Mouse (Mus musculus) liver, embryonic 11.5 days (tissue): Measurements from ENCODE around the gene Calu. TPM values are rescaled to one million over a fixed set of nuclear protein-coding genes. Genes with fewer than 3 reads are reported as not detected.

Source experiments
- ATAC-seq: fragments of 200-750 bp; cut with Nextera tagmentation; replicated peaks from 2 replicates; pipeline ENCODE4 v1.8.0; 2017; ENCODE audit warnings: moderate number of reproducible peaks, mild to moderate bottlenecking, moderate TSS enrichment, moderate library complexity; ENCODE audit not compliant: low FRiP score
- DNase-seq: peaks from one replicate; pipeline ENCODE4 v3.0.0-alpha.2; 2017; ENCODE audit warnings: low spot score
- H3K27ac ChIP-seq: fragments of 300-500 bp; sonication (generic); 2 replicates; pipeline ENCODE4 v1.5.1; 2014; ENCODE audit warnings: mild to moderate bottlenecking, low read depth, low read length, control low read depth
- H3K27me3 ChIP-seq: fragments of 300-500 bp; sonication (generic); replicated peaks from 2 replicates; pipeline ENCODE4 v1.6.1; 2014; ENCODE audit warnings: low read length, mixed read lengths; ENCODE audit not compliant: control insufficient read depth, insufficient read depth
- H3K36me3 ChIP-seq: fragments of 300-500 bp; sonication (generic); 2 replicates; pipeline ENCODE4 v1.6.1; 2014; ENCODE audit warnings: mild to moderate bottlenecking, low read length, moderate library complexity, mixed read lengths; ENCODE audit not compliant: control insufficient read depth, insufficient read depth
- H3K4me1 ChIP-seq: fragments of 300-500 bp; sonication (generic); replicated peaks from 2 replicates; pipeline ENCODE4 v1.6.1; 2014; ENCODE audit warnings: low read length, mixed read lengths; ENCODE audit not compliant: control insufficient read depth, insufficient read depth
- H3K4me2 ChIP-seq: fragments of 300-500 bp; sonication (generic); 2 replicates; pipeline ENCODE4 v1.6.1; 2014; ENCODE audit warnings: mild to moderate bottlenecking, control low read depth, moderate library complexity
- H3K4me3 ChIP-seq: fragments of 300-500 bp; sonication (generic); 2 replicates; pipeline ENCODE4 v1.5.1; 2014; ENCODE audit warnings: low read depth, low read length, control low read depth
- H3K9ac ChIP-seq: fragments of 300-500 bp; sonication (generic); 2 replicates; pipeline ENCODE4 v1.6.1; 2014; ENCODE audit warnings: low read depth, low read length, control low read depth
- H3K9me3 ChIP-seq: fragments of 300-500 bp; sonication (generic); 2 replicates; pipeline ENCODE4 v1.6.1; 2016; ENCODE audit warnings: low read length, inconsistent platforms, mixed read lengths; ENCODE audit not compliant: control insufficient read depth
- WGBS: fragments of 180-500 bp; shearing (Covaris S2); extraction: QIAGEN DNeasy Blood & Tissue Kit; methylation state at CpG from one replicate; pipeline ENCODE4 v1.1.7; 2014; 5-methylcytosine and 5-hydroxymethylcytosine counted together
- polyA plus RNA-seq: library from polyadenylated mRNA; unstranded; fragments of >200 nt; fragmentation: Nextera tagmentation; extraction: Ambion mirVana; gene quantifications from 2 replicates; pipeline ENCODE4 v1.2.1, GENCODE M21; 2014

Gene Calu
- polyA plus RNA-seq, 1 experiment from 2014 or later, result 197 TPM

DNA sequence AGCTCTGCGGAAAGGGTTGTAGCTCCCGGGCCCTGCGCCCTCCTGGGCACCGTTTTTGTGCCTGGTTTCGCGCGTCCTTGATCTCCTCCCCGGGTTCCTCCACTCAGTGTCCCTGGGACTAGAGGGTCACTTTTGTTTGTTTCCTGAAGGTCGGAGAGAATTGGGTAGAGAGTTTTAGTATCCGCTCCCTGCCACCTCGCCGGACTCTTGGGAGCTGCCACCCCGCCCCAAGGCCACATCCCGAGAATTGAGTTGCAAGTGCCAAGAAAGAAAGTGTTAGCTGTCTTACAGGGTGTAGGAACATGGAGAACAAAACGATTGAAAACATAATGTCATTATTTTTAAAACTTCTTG is 479 bp downstream of the Calu start:
- Histone ChIP-seq H3K9me3 (no peaks in the 10 kb centered on the region), H3K36me3 (no peaks in the 10 kb centered on the region), H3K27ac (peak overlapping the region; percentile 83), H3K4me2 (peak overlapping the region; percentile 87), H3K4me3 (peak overlapping the region; percentile 93), H3K9ac (peak overlapping the region; percentile 91), H3K27me3 (no peaks in the 10 kb centered on the region), H3K4me1 (peaks cover 22% of the 10 kb centered on the region)
- under 1% methylated on average over 15 of the region's 15 CpGs for WGBS
- DNase-seq (no peak), ATAC-seq (peak; percentile 0; the same call in 1 of the 2 replicates)

DNA sequence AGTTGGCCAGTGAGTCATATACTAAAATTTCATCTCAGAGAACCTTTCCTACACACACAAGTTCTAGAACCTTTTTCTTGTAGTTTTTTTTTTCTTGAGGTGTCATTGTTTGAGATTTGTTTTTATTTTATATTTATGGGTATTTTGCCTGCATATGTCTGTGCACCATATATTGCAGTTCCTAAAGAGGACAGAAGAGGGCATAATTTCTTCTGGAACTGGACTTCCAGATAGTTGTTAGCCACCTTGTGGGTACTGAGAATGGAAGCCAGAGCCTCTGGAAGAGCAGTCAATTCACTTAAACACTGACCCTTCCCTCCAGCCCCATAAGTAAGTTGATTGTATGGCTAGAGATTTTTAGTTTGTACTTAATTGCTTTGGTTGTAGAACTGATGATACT is 3.7 kb downstream of the Calu start:
- ATAC-seq (no peak), DNase-seq (no peak)
- Histone ChIP-seq H3K9me3 (no peaks in the 10 kb centered on the region), H3K4me2 (no peak overlapping the region; the same call in 1 of the 2 replicates), H3K27me3 (no peaks in the 10 kb centered on the region), H3K27ac (no peak overlapping the region), H3K36me3 (no peaks in the 10 kb centered on the region), H3K4me1 (peaks cover 22% of the 10 kb centered on the region), H3K9ac (no peak overlapping the region), H3K4me3 (no peak overlapping the region)

DNA sequence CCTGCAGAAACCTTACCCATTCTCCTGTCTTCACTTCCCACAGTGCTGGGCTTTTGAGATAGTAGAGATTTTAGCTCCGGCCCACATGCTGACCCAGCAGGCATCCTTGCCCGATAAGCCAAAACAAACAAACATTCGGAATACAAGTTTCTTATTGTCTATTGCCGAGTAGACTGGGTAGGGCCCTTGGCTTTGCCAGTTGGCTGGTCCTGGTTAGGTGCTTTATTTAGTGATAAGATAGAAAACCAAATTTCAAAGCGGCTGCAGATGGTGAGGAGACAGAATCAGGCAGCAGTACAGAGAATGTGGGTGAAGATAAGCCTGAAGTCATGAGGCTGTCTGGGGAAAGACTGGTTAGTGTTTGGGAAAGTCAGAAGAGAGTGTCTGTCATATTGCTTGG is 4.9 kb downstream of the Calu start:
- H3K27me3 ChIP-seq, result no peaks in the 10 kb centered on the region
- no peak overlapping the region for H3K9ac ChIP-seq
- H3K9me3 ChIP-seq, result no peaks in the 10 kb centered on the region
- DNase-seq (no peak), ATAC-seq (peak; percentile 56)
- no peak overlapping the region for H3K27ac ChIP-seq
- peak overlapping the region; percentile 16 for H3K4me2 ChIP-seq
- no peaks in the 10 kb centered on the region for H3K36me3 ChIP-seq
- WGBS, result 20% methylated on average over 5 of the region's 5 CpGs
- peaks cover 22% of the 10 kb centered on the region for H3K4me1 ChIP-seq
- no peak overlapping the region for H3K4me3 ChIP-seq

DNA sequence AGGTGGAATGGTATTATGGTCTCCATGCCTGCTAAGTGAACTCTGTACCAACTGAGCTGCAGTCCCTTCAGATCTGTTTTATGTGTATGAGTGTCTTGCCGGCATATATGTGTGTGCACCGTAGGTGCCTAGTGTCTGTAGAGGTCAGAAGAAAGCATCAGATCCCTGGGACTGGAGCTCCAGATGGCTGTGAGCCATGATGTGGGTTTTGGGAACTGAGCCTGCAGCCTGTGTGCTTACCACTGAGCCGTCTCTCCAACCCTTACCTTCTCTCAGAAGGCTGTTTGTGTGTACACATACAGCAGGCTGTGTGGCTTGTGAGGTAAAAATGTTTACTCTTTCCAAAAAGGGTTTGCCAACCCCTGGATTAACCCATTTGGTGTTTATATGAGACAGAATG is 11.5 kb downstream of the Calu start:
- no peak for ATAC-seq

DNA sequence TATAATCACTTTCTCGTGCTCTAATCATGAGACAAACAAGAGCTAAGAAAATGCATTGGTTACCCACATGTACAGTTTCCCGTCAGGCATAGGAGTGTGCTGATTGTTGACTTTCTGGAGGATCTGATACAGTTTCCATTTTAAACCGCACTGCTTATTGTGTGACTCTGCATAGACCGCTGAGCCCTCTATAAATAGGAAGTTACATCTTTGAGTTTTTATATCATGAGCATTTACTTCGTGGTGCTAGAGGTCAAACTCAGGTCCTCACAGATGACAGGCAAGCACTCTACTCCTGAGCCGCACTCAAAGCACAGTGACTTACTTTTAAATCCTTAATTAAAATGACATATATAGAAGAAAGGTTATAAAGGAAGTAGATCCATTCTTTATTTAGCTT is 12.3 kb downstream of the Calu start:
- WGBS, result 83% methylated on average over 6 of the region's 6 CpGs

More for the DNA sequence above, 11.5 kb downstream of the Calu start:
- Histone ChIP-seq H3K4me2 (no peak overlapping the region), H3K4me1 (no peaks in the 10 kb centered on the region), H3K27me3 (no peaks in the 10 kb centered on the region), H3K9ac (no peak overlapping the region), H3K36me3 (peaks cover 17% of the 10 kb centered on the region), H3K9me3 (no peaks in the 10 kb centered on the region), H3K4me3 (no peak overlapping the region), H3K27ac (no peak overlapping the region)
- DNase-seq, result no peak
- 94% methylated on average over 3 of the region's 3 CpGs for WGBS

DNA sequence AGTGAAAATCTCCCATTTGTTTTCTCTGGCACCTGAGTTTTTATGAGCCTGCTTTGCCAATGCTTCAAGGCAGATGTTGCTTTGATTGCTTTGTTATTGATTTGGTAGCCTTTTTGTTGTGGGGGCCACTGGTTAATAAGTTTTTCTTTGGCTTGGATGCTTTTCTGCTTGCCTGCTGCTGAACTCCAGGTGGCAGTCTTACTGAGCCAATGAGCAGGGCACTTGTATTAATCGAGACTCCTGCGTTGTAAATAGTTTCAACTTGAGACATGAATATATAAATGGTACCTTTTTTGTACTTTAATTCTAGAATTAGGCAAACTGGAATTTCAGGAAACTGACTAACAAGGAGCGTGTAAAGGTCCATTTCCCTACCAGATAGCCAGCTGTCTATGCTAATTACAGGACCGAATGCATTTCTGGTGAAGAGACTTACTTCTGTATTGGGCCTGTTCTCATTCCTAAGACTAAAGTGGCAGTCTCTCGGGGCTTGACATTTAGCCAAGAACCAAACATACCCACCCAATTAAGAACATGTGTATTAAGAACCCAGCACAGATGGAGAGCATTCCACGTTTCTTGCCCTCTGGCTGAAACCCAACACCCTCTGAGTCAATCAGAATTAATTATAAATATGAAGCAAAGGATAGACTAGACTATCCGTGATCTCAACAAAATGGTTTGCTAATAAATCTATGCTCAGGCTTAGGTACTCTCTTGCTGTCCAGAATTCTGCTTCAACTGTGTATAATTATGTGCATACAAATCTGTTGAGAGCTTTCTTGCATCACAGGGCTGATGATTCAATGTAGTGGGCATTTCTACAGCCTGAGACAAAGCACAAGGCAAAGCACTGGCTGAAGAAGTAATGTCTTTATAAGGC is 14.6 kb downstream of the Calu start:
- 85% methylated on average over 7 of the region's 7 CpGs for WGBS
- H3K27me3 ChIP-seq, result no peaks in the 10 kb centered on the region
- no peak for DNase-seq

More for the DNA sequence above, 12.3 kb downstream of the Calu start:
- H3K4me3 ChIP-seq, result no peak overlapping the region
- no peak overlapping the region for H3K27ac ChIP-seq
- no peak overlapping the region for H3K9ac ChIP-seq
- DNase-seq, result no peak
- no peak for ATAC-seq
- no peaks in the 10 kb centered on the region for H3K27me3 ChIP-seq
- no peak overlapping the region for H3K4me2 ChIP-seq
- peaks cover 17% of the 10 kb centered on the region for H3K36me3 ChIP-seq
- H3K4me1 ChIP-seq, result no peaks in the 10 kb centered on the region
- H3K9me3 ChIP-seq, result no peaks in the 10 kb centered on the region

DNA sequence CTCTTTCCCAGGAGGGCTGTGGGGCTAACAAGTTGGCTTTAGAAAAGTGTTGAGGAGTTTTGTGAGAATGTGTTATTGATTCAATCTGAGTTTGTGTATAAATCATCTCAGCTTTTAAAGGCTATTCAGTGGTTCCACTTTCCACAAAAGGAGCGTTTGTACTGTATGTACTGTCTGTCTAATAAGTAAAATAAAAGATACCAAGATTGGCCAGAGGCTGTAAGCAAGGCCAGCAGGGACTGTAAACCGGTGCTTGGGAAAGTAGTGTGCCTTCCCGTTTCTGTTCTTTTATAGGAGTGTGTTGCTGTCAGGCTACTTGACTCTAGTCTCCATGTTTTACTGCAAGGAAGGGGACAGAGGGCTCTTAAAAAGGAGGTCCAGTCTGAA is 15.3 kb downstream of the Calu start:
- Histone ChIP-seq H3K36me3 (peaks cover 30% of the 10 kb centered on the region), H3K4me3 (no peak overlapping the region), H3K9me3 (no peaks in the 10 kb centered on the region), H3K27ac (no peak overlapping the region), H3K4me2 (no peak overlapping the region), H3K27me3 (no peaks in the 10 kb centered on the region), H3K9ac (no peak overlapping the region), H3K4me1 (no peaks in the 10 kb centered on the region)
- ATAC-seq, result no peak
- WGBS, result 86% methylated on average over 3 of the region's 3 CpGs
- DNase-seq, result no peak

More for the DNA sequence above, 14.6 kb downstream of the Calu start:
- Histone ChIP-seq H3K27ac (no peak overlapping the region), H3K36me3 (peaks cover 30% of the 10 kb centered on the region), H3K4me1 (no peaks in the 10 kb centered on the region), H3K9ac (no peak overlapping the region), H3K9me3 (no peaks in the 10 kb centered on the region), H3K4me3 (no peak overlapping the region), H3K4me2 (no peak overlapping the region)
- ATAC-seq, result no peak

DNA sequence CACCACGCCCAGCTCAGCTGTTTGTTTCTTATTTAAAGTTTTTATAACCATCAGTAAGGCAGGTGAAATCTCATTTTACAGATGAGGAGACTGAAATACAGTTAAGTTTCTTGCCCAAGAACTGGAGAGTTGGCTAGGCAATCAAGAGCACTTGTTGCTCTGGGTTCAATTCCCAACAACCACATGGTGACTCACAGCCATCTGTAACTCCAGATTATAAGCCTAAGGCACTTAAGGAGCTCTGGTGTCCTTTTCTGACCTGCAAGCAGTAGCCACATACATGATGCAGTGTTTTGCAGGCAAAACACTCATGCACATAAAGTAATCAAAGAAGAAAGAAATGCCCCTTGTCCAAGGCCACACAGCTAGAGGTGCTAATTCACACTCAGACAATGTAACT is 17.4 kb downstream of the Calu start:
- no peak for DNase-seq
- no peak for ATAC-seq
- no peaks in the 10 kb centered on the region for H3K27me3 ChIP-seq
- H3K4me1 ChIP-seq, result no peaks in the 10 kb centered on the region
- 83% methylated on average over 1 of the region's 1 CpGs for WGBS
- no peak overlapping the region for H3K9ac ChIP-seq
- no peak overlapping the region for H3K4me2 ChIP-seq
- no peak overlapping the region for H3K27ac ChIP-seq
- H3K9me3 ChIP-seq, result no peaks in the 10 kb centered on the region
- peaks cover 29% of the 10 kb centered on the region for H3K36me3 ChIP-seq
- H3K4me3 ChIP-seq, result no peak overlapping the region

DNA sequence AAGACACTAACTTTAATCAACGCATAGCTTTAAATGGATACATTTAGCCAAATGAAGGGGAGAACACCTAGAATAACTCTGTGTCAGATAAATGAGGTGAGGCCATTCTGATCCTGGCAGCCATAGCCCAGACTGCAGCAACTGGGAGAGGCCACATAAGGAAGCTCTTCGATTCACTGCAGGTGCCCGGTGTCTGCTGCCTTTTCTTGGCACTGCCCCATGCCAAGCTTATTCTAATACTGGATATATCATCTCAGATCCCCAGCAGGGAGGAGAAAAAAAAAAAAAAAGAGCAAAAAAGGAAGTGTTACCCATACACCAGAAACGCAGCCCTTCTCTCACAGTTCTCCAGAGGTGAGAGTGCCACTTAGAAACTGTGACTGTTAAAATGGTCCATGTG is 29.5 kb downstream of the Calu start:
- DNase-seq, result no peak
- no peak for ATAC-seq
- Histone ChIP-seq H3K9me3 (no peaks in the 10 kb centered on the region), H3K27me3 (no peaks in the 10 kb centered on the region), H3K4me1 (no peaks in the 10 kb centered on the region; the same call in 1 of the 2 replicates), H3K36me3 (peaks cover 26% of the 10 kb centered on the region), H3K27ac (no peak overlapping the region), H3K4me3 (no peak overlapping the region), H3K4me2 (no peak overlapping the region), H3K9ac (no peak overlapping the region)
- WGBS, result 84% methylated on average over 4 of the region's 4 CpGs
